Mouse (Mus musculus): ENCODE results near the gene Cela2a.

Gene Cela2a

GRCm38 (mm10) chr4:141766668-141767352, 59.1 kb downstream of the Cela2a start:
- DNase-seq (ENCODE audit: low spot score): peak; percentile 54

- DNase-seq (ENCODE audit: low spot score): no peak
Measured at GRCm38 (mm10) chr4:141766316-141766667, 59.7 kb downstream of the Cela2a start.

DNA sequence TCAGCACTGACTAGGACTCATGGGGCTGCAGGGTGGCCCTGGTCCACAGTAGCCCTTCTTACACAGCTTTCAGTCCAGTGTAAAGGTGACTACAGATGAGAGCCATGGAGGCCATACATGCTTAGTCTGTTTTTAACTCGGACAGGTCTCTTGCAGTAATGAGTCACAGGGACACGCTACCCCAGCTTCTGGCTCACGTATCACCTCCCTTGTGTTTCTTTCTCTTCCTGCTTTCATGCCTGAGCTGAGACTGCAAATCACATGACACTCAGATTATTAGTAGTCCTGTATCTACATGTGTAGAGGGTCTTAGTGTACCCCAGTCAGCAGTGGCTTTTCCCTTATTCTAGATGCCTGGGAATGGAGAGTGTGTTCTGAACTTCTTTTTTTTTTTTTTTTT, 61.0 kb downstream of the Cela2a start:
- no peak for DNase-seq (ENCODE audit: low spot score)

Data from testis, postnatal 10 days (tissue).